Mouse (Mus musculus) gastrocnemius, postnatal 10 days (tissue): ENCODE measurements at regions not wholly inside any gene's neighbourhood (a gene's known extent, or its start where the extent isn't known, plus 50 kb on each side); places are given as distances from the start of the nearest gene placed in this dataset.

Experiments
- DNase-seq: peaks from one replicate; pipeline ENCODE4 v3.0.0; 2021; ENCODE audit warnings: mixed read lengths

DNA sequence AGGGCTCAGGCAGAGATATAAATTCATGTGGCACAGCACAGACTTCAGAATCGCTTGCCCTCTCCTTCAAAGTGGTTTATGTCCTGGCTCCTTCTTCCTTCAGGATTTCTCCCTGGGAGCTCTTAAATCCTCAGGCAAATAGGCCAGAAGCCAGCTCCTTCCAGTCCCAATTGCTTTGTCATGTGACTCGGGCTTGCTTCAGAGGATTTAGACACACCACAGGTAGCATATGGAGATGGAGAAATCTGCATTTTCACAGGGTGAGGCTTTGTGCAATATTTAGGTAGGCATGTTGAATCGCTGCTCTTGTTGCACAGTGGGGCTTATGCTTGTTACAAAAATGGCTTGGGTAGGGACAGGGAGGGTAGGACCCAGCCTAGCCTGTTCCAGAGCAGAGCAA, 309.8 kb downstream of the Cmpk2 start:
- DNase-seq, result no peak

DNA sequence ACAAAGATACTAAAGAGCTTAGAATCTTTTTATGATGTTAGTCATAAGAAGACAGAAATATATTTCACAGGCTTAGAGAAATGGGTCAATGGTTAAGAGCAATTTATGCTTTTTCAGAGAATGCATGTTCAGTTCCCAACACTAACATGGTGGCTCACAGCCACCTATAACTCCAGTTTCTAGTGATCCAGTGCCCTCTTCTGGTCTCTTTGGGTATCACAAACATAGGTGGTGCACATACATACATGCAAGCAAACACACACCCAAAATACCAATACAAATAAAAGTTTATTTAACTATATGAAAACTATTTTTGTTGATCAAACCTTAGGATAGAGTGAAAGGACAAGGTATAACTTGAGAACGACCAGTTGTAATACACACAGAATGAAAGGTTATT, 308.0 kb downstream of the Cmpk2 start:
- DNase-seq, result no peak

DNA sequence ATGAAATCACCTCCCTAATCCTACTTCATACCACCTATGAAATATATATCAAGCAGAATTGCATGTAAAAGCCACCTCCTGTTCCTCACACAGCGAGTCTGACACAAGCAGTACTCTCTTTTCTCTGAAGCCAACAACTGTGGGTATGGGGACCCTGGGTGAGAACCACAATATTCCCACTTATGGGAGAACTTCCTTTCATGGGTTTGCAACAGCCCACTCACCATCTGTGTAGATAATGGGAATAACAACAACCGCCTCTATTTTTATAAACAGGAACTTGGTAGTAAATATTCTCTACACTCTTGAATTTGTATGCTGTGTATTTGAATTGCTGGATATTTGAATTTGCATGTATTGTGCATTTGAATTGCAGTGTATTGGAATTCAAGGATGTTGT, 305.0 kb downstream of the Cmpk2 start:
- DNase-seq, result no peak

DNA sequence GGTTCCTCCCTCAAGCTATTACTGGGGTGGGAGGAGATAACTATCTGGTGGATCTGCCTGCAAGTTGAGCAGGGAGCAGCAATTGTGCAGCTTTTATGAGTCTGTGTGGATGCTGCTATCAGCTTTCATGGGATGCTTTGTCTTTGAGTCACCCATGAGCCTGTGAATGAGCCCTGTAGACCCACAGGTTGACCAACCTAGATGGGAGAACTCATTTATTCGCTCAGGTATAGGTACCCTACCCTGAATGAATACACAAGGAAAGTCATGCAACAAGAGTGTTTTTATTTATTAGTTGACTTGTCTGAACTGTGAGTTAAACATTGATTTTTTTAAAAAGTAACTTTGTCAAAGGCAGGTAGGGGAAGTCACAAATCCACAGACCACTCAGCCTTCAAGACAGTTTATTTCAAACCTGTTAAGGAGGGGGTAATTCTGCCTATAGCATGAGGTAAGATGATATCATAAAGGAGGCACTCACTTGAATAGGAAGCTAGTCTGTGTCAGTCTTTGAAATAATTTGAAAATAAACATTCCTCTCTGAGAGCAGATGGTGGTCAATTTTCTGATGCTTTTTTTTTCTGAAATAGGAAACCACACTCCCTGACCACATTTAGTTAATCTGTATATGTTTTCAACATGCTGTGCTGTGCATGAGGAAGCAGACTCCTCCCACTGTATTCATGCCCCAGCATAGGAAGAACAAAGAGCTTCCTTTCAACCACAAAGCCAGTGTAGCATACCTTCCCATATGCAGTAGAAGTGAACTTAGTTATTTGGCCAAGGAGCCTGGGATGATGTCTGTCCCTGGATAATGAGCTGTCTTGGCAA, 302.0 kb downstream of the Cmpk2 start:
- DNase-seq, result no peak

DNA sequence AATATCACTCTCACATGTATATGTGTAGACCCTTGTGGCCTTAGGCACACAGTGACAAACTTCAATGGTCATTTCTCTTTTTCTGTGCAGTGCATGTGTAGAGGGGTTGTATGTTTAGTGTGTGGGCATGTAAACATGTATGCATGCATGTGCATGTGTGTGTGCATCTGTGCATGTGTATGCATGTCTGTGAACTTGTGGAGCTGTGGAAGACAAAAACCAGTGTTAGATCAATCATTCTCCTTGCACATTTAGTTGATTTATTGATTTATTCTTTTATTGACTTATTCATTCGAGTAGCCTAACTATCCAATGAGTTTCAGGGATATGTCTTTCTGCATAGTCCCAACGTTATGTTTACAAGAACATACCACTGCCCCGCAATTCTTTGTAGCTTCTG, 298.5 kb downstream of the Cmpk2 start:
- no peak for DNase-seq

DNA sequence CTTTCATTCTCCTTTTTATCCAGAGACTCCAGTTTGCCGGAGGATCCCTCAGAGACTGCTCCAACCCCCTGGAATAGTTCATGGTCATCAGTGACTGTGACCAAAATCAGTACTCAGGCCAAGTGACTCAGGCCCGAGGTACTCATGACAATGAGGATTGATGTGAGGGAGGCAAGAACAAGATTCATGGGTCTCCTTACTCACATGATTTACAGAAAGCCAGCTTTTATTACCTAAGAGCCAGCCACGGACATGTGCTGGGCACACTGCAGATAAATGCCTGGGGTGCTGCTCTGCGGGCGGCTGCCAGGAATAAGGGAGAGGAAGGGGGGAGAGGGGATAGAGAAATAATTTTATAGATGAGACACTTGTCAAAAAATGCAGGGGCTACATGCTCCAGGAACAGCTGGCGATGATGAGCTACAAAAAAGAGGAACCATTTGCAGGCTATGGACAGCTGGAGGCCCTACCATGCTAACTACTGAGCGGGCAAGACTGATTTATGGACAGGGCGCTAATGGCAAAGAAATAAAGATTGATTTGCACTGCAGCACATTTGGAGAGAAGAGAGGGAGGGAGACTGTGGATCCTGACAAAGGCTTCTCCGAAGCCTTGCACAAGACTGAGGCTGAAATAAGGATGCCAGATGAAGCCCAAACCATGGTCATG, 289.8 kb downstream of the Cmpk2 start:
- no peak for DNase-seq

DNA sequence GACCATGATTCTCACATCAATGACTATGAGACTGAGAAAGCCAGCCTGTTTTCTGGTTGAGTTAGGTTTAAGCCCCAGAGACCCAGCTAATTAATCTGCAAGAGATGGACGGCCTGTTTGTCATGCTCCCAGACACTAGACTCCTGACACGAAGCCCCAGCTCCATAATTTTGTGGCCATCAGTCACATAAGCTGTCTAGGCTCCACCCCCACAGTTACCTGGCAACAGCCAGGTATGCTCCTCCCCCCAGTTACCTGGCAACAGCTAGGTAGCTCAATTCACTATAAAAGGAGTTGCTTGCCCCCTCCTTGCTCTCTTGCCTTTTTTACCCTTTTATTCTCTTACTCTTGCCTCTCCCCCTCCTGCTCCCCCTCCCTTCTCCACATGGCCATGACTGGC, 287.3 kb downstream of the Cmpk2 start:
- DNase-seq, result no peak

DNA sequence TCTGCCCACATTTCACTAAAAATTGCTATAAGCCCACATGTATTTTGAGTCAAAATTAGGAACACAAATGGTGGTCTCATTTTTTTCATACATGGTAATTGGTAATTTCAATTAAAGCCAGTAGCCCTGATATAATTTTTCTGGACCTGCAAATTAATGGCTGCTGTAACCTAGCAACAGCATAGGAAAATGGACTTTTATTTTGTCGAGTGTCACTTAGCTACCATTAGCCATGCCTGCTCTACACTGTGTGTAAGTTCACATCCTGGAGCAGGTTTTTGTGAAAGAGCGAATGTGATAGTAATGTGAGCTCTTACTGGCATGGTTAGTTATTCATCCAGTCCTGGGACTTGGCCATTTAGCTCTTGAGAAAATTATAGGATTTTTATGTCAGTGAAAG, 285.6 kb downstream of the Cmpk2 start:
- DNase-seq, result no peak

DNA sequence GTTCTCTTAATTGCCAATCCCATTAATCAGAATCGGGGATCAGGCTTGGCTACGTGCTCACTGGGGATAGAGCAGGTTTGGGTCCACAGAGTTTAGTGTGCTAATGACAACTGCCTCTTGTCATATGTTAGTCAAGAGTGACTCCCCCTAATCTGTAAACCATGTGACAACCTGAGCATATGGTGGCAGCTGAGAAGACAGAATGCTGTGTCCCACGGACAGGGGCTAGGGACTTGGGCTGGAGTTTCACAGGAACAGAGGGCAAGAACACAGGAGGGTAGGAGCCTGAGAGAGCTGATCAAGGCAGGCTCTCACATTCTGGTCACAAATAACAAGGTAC, 265.5 kb downstream of the Cmpk2 start:
- DNase-seq, result no peak

DNA sequence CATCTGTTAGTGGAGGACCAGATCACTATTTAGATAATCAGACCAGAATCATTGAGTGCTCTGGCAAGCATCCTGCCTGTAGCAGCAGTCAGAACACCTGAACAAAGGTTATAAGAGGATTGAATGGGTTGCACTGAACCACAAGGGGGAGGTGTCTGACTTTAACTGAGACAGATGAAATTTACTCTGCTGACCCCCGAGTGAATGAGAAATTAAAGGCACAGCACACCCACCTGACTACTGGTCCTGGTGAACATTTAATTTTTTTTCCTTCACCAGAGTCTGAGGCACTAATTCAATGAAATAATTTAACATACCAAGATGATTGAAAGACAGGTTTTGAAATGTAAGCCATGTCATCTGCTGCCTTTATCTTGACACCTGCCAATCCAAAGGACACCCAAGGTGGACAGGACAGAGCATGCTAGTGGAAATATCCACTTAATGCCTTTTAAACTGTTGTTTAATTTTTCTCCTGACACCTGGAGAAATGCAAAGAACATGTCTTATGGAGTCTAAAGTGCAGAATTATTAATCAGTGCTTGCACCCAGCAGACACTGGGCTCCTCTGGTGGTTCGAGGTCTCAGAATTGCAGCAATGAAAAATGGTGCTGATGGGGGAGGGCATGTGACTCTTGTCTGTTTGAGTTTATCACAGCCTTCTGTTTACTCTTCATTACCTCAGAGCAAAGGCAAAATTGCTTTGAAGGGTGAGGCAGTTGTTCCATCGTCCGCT, 265.0 kb downstream of the Cmpk2 start:
- no peak for DNase-seq

DNA sequence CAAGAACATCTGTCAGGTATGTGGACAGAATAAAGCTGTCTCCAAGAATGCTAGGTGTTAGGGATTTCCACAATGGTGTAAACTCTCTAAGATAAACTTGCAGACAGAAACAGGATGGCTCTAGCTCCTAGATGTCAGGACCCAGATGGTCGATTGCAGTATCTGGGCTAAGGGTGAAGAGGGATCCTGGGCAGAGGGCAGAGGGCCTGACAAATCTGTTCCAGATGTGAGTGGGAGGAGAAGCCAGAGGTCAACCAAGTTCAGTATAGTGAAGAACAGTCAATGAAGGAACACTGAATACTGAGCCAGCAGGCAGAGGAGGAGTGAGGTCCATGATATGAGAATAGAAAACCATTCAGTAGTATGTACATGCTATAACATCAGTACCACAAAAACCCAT, 254.4 kb downstream of the Cmpk2 start:
- DNase-seq, result no peak

DNA sequence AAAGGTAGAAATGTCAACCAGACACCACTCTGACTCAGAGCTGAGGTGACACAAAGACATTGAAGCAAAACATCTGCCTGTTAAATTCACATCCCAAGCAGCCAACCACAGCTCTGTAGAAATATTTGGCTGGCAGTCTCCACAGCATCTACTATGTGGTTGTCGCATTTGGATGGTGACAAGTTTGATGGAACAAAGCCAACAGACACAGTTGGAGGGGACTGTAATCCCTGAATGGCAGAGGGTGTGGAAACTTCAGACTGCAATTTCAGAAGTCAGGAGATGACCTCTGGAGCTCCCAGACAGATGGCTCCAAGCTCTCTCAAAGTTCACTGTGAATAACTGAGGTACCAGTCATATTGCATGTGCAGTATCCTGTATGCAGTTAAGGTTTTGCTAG, 229.8 kb downstream of the Cmpk2 start:
- DNase-seq, result no peak

DNA sequence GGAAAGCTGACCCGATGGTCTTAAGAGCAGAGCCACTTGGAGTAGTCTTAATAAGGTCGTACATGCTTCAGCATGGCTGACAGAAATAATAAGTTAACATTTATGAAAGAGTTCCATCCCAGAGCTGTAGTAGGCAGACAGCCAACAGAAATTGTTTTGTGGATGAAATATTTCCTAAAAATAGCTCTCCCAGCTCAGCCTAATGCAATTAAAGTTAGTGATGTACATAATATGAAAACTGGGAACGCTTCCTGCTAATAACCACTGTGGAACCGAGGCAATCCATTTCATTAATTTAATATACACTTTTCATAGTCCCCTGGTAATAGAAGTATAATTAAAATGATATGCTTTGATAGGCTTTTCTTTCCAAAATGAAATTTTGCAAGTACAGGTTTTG, 219.0 kb downstream of the Cmpk2 start:
- no peak for DNase-seq

DNA sequence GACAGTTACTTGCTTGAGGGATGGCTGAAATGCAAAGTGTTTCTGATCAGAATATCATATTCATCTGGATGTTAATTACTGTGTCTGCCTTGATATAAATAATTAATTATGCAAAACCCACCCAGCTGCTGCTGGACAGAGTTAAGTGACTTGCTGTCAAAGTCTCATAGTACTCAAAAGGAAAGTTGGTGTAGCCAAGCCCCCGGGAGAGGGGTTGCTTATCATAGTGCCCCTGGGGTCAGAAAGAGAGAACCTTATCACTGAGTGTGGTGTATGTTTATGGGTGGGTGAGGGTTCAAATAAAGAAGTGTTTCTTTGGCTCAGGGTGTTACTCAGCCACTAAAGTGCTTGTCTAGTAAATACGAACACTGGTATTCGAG, 211.6 kb downstream of the Cmpk2 start:
- no peak for DNase-seq

DNA sequence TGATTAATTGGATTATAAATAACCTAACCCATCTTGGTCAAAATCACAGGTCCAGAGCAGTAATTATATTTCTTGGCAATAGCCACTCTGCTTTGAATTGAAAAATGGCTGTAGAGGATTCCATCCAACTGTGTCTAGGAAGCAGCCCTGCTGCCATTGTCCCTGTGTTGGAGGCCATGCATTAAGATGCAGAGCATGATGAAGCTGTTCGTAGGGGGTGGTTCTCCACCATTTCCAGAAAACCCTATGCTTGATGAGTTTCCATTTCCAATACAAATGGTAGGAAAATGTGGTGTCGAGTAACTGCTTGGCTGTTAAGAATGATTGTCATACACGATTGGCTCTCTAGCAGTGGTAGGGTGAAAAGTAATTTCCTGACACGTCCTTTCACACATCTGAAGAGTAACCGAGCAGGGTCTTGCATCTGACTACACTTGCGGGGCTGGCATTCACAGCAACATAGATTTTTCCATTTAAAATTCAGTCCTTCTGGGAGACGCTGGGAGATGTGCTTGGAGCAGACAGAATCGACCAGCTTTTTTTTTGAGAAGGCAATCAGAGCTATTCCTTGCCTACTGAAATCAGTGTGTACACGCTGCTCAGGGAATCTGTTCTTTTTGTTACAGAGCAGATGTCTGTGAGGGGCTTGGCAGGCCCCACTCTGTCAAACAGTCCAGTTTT, 211.0 kb downstream of the Cmpk2 start:
- no peak for DNase-seq

DNA sequence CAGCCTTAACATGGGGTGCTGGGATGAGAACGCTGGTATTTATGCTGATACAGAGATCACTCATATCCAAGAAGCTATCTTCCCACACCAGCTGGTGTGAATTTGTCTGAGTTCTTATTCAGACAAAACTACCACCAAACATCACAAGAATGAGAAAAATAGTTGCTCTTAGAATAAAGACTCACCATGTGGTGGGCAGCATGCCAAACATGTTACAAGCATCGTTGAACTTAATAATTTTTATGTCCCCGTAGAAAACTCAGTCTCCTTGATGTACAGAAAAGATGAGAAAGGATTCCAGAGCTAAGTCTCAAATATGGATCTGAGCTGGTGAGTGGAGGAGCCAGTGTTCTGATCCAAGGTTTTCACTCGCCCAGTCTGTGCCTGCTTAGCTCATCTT, 196.5 kb downstream of the Cmpk2 start:
- no peak for DNase-seq

DNA sequence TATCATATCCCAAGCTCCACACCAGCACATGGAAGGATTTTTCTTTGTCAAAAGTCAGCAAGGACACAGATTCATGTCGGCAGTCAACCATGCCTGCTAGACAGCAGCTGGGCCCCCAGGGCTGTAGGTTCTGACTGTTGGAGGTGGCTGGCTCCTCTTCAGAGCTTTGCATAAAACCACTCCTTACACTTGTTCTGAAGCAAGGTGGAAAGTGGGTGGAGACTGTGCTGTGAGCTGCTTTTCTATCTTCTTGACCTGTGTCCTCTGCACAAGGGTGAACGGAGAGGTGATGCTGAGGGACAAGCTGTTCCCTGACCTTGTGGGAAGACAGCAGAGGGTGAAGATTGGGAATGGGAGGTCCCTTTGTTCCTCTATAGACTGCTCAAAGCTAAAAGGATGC, 185.2 kb downstream of the Cmpk2 start:
- DNase-seq, result no peak

DNA sequence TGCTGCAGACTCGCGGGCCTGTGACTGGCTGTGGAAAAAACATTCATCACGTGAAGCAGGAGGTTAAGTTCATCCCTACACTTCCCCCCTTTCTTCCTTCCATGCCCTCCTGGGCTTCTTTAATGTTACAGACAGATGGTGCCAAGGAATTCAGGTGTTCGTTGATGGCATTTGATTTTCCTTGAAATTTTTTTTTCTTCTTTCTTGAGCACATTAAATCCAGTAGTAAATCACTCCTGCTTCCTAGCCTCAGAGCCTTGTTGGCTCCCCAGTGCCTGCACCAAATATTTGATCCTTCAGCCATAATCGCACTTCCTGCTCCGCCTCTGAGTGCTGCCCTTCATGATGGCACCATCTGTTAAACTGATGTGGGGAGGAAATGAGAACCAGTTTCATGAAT, 184.8 kb downstream of the Cmpk2 start:
- DNase-seq, result no peak

DNA sequence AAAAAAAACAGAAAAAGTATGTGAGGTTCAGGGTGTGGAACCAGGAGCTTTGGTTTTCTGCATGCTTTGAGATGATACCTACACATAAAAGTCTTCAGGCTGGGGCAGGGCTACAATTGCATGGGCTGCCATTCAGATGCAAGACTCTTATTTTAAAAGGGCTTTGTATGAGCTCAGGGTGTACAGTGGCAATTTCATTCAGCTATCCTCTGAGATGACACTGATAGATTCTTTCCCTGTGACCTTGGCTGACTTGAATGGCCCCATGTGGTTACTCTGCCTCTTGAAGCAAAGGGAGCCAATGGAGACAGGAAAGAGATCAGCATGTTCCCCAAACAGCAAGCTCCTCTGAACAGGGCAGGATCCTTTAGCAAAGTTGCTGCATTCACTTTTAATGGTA, 177.1 kb downstream of the Cmpk2 start:
- DNase-seq, result no peak

DNA sequence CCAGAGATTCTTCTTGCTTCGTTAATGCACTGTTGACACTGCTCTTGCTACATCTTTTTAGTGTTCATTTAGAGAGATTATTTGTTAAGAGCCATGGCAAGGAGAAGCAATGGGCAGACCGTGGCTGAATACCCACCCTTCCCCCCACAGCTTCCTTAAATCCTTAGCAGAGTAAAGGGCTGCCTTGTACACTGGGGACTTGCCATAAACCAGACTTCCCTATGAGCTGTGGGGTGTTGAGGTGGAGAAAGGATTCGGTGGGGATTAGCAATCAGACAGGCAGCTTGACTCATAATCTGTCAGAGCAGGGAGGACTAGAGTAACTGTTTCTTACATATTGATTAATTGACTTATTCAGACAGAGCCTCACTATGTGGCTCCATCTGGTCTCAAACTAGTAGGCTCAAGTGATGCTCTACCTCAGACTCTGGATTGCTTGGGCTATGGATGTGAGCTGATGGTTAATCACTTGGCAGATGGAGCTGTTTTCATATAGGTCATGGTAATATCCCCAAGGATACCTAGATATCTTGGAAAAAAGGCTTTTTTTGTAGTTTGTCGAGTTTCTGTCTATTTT, 166.7 kb downstream of the Cmpk2 start:
- no peak for DNase-seq

DNA sequence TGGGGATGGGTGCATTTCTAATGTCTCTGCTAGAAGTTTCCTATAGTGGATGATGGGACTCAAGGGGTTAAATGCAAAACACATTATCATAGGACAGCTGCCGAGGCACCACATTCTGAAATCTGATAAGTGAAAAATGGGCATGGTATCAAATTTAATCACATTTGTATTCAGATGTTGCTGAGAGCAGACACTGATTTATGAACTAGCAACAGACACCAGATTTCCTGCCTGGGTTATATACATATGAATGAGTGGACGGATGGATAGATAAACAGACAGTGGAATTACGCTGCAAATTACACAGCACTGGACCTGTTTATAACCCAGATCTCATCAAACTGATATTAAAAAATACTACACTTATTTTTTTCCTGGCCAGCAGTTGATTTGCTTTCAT, 166.2 kb downstream of the Cmpk2 start:
- DNase-seq, result no peak

DNA sequence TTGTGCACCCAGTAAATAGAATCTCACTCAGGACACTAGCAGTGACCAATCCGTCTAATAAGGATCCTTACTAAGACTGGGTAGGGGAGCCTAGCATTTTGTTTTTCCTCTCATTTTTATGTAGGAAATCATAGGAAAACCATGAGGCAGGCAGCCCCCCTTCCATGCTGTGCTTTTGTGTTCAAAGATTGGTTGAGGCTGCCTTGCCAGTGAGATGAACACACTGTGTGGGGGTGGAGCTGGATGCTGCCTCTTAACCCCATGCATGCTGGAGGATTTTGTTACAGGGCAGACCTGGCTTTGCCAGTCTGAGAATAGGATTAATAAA, 162.8 kb downstream of the Cmpk2 start:
- no peak for DNase-seq
